Mouse (Mus musculus) forebrain, embryonic 10.5 days (tissue): Measurements from ENCODE around the gene Sv2c. TPM values are rescaled to one million over a fixed set of nuclear protein-coding genes. Genes with fewer than 3 reads are reported as not detected.

ENCODE experiments used
- DNase-seq: peaks from one replicate; pipeline ENCODE4 v3.0.0-alpha.2; 2017; ENCODE audit warnings: low spot score; ENCODE audit errors: extremely low spot score
- H3K27ac ChIP-seq: fragments of 300-500 bp; sonication (generic); 2 replicates; pipeline ENCODE4 v1.5.1; 2016; ENCODE audit warnings: mild to moderate bottlenecking
- H3K27me3 ChIP-seq: fragments of 300-500 bp; sonication (generic); 2 replicates; pipeline ENCODE4 v1.6.1; 2016; ENCODE audit warnings: mild to moderate bottlenecking; ENCODE audit not compliant: poor library complexity, severe bottlenecking
- H3K36me3 ChIP-seq: fragments of 300-500 bp; sonication (generic); replicated peaks from 2 replicates; pipeline ENCODE4 v1.6.1; 2016; ENCODE audit warnings: mild to moderate bottlenecking, moderate library complexity
- H3K4me1 ChIP-seq: fragments of 300-500 bp; sonication (generic); 2 replicates; pipeline ENCODE4 v1.6.1; 2016
- H3K4me3 ChIP-seq: fragments of 300-500 bp; sonication (generic); 2 replicates; pipeline ENCODE4 v1.5.1; 2016; ENCODE audit warnings: mild to moderate bottlenecking, moderate library complexity
- H3K9me3 ChIP-seq: fragments of 300-500 bp; sonication (generic); 2 replicates; pipeline ENCODE4 v1.6.1; 2016; ENCODE audit warnings: mild to moderate bottlenecking, moderate library complexity
- WGBS: fragments of 180-500 bp; shearing (Covaris S2); methylation state at CpG from one replicate; pipeline ENCODE4 v1.1.7; 2016; 5-methylcytosine and 5-hydroxymethylcytosine counted together
- polyA plus RNA-seq: library from polyadenylated mRNA; unstranded; fragments of >200 nt; fragmentation: Nextera tagmentation; extraction: Ambion mirVana; gene quantifications from 2 replicates; pipeline ENCODE4 v1.2.1, GENCODE M21; 2016

Gene Sv2c
- polyA plus RNA-seq, 1 experiment from 2014 or later = 0.31 TPM

- Histone ChIP-seq H3K4me3 (peak overlapping the region; percentile 53), H3K27ac (peak overlapping the region; percentile 83), H3K36me3 (no peaks in the 10 kb centered on the region), H3K27me3 (peaks cover 24% of the 10 kb centered on the region), H3K9me3 (no peaks in the 10 kb centered on the region), H3K4me1 (peaks cover 51% of the 10 kb centered on the region)
- no peak for DNase-seq
- WGBS = 6% methylated on average over 10 of the region's 10 CpGs
These were observed 171.7 kb downstream of the Sv2c start for GRCm38 (mm10) chr13:95960477-95961185.

GRCm38 (mm10) chr13:95959651-95960476 is 172.5 kb downstream of the Sv2c start:
- no peaks in the 10 kb centered on the region for H3K36me3 ChIP-seq
- H3K4me3 ChIP-seq = peak overlapping the region; percentile 53
- DNase-seq = peak; percentile 53
- H3K27me3 ChIP-seq = peaks cover 24% of the 10 kb centered on the region
- peak overlapping the region; percentile 83 for H3K27ac ChIP-seq
- no peaks in the 10 kb centered on the region for H3K9me3 ChIP-seq
- 2% methylated on average over 14 of the region's 14 CpGs for WGBS
- peaks cover 43% of the 10 kb centered on the region for H3K4me1 ChIP-seq

GRCm38 (mm10) chr13:95957134-95957533 is 175.2 kb downstream of the Sv2c start:
- no peaks in the 10 kb centered on the region for H3K36me3 ChIP-seq
- H3K4me1 ChIP-seq = peaks cover 39% of the 10 kb centered on the region
- no peaks in the 10 kb centered on the region for H3K9me3 ChIP-seq
- H3K27me3 ChIP-seq = peaks cover 7% of the 10 kb centered on the region
- 92% methylated on average over 10 of the region's 10 CpGs for WGBS
- H3K4me3 ChIP-seq = no peak overlapping the region
- no peak for DNase-seq
- no peak overlapping the region for H3K27ac ChIP-seq

DNA sequence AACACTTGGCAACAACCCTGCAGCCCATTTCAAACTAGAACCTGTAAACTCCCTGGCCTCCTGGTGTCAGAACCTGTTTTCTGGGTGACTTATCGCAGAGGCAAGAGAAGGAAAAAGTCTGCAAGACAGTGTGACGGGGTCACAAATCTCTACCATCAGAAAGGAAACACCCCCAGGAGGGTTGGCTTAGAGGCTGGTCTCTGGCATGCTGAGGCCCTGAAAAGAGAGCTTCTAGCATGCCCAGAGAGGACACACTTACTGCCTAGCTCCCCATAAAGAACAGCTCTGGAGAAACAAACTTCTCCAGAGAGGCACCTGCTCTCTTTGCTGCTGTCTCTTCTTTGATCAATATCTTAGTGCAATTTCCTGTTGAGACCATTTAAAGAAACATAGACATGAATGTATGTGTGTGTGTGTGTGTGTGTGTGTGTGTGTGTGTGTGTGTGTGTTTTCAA is 176.0 kb downstream of the Sv2c start:
- Histone ChIP-seq H3K4me1 (peaks cover 31% of the 10 kb centered on the region), H3K27ac (no peak overlapping the region), H3K36me3 (no peaks in the 10 kb centered on the region), H3K4me3 (no peak overlapping the region), H3K9me3 (no peaks in the 10 kb centered on the region), H3K27me3 (no peaks in the 10 kb centered on the region; the same call in 1 of the 2 replicates)
- no peak for DNase-seq
- 76% methylated on average over 2 of the region's 2 CpGs for WGBS

DNA sequence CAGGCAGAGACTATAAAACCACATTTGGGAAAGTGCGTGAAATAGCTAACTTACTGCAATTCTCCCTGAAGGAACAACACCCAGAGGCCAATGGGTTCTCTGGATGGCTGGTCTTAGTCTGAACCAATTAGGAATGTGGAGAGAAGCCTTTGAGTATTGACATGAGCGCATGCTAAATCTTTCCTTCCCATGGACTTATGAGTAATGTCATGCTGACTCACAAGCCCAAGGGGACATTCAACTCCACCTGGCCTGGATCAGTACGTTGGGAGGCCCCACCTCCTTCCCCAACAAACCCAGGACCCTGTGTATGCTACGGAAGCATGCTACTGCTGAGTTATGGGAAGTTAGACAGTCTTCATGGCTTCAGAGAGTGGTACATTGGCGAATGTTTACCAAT is 177.2 kb downstream of the Sv2c start:
- peaks cover 23% of the 10 kb centered on the region for H3K4me1 ChIP-seq
- H3K27me3 ChIP-seq = no peaks in the 10 kb centered on the region; the same call in 1 of the 2 replicates
- no peaks in the 10 kb centered on the region for H3K9me3 ChIP-seq
- 87% methylated on average over 5 of the region's 5 CpGs for WGBS
- DNase-seq = no peak
- no peak overlapping the region for H3K4me3 ChIP-seq
- H3K27ac ChIP-seq = no peak overlapping the region
- no peaks in the 10 kb centered on the region for H3K36me3 ChIP-seq

DNA sequence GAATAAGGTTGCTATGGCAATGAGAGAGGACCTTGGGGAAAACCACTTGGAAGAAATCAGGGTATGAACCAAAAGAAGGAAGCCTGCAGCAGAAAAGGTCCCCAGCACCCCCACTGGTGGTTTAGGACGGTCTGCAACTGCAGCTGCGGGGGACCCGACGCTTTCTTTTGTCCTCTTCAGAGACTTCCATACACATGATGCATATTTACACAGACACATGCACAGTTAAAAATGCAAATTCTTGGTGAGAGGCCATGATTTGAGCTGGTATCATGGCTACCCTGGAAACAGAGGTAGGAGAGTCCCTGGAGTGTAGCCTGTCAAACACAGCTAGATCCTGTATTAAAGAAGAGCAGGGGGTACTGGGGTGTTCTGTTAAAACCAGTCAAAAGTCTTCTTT is 178.7 kb downstream of the Sv2c start:
- H3K9me3 ChIP-seq = no peaks in the 10 kb centered on the region
- no peaks in the 10 kb centered on the region; the same call in 1 of the 2 replicates for H3K27me3 ChIP-seq
- no peak for DNase-seq
- H3K36me3 ChIP-seq = no peaks in the 10 kb centered on the region
- H3K27ac ChIP-seq = no peak overlapping the region
- whole genome bisulfite sequencing = 71% methylated on average over 4 of the region's 4 CpGs
- peaks cover 11% of the 10 kb centered on the region; the same call in 1 of the 2 replicates for H3K4me1 ChIP-seq
- no peak overlapping the region for H3K4me3 ChIP-seq

DNA sequence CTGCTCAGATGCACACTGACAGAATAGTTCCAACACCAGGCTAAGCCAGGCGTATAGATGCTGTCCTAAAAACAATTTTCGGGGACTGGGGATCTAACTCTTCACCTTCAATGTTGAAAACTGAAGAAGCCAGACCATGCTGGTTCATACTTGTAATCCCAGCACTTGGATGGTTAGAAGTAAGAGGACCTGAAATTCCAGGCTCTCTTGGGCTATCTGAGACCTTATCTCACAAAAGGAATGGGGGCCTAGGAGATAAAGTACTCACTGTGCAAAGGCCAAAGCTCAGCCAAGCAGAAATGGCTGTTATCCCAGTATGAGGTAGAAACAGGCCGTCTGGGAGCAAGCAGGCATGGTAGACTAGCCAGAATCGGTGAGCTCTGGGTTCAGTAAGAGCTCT is 180.1 kb downstream of the Sv2c start:
- no peak overlapping the region for H3K27ac ChIP-seq
- peaks cover 11% of the 10 kb centered on the region; the same call in 1 of the 2 replicates for H3K4me1 ChIP-seq
- H3K36me3 ChIP-seq = no peaks in the 10 kb centered on the region
- DNase-seq = no peak
- H3K27me3 ChIP-seq = no peaks in the 10 kb centered on the region
- no peaks in the 10 kb centered on the region for H3K9me3 ChIP-seq
- WGBS = 79% methylated on average over 4 of the region's 4 CpGs
- H3K4me3 ChIP-seq = no peak overlapping the region

- H3K4me1 ChIP-seq = peaks cover 11% of the 10 kb centered on the region; the same call in 1 of the 2 replicates
- no peaks in the 10 kb centered on the region for H3K36me3 ChIP-seq
- no peak overlapping the region for H3K4me3 ChIP-seq
- no peak for DNase-seq
- H3K27me3 ChIP-seq = no peaks in the 10 kb centered on the region
- no peaks in the 10 kb centered on the region for H3K9me3 ChIP-seq
- WGBS = 69% methylated on average over 7 of the region's 7 CpGs
- H3K27ac ChIP-seq = no peak overlapping the region
These were observed 181.1 kb downstream of the Sv2c start for GRCm38 (mm10) chr13:95951098-95951894.

- 87% methylated on average over 11 of the region's 11 CpGs for WGBS
- peaks cover 11% of the 10 kb centered on the region; the same call in 1 of the 2 replicates for H3K4me1 ChIP-seq
- H3K27me3 ChIP-seq = no peaks in the 10 kb centered on the region
- H3K36me3 ChIP-seq = no peaks in the 10 kb centered on the region
- DNase-seq = no peak
- no peaks in the 10 kb centered on the region for H3K9me3 ChIP-seq
- H3K4me3 ChIP-seq = no peak overlapping the region
- H3K27ac ChIP-seq = no peak overlapping the region
These were observed 181.8 kb downstream of the Sv2c start for GRCm38 (mm10) chr13:95950434-95951091.

- Histone ChIP-seq H3K36me3 (no peaks in the 10 kb centered on the region), H3K27ac (no peak overlapping the region), H3K9me3 (no peaks in the 10 kb centered on the region), H3K4me3 (no peak overlapping the region), H3K4me1 (peaks cover 11% of the 10 kb centered on the region; the same call in 1 of the 2 replicates), H3K27me3 (no peaks in the 10 kb centered on the region)
- WGBS = 80% methylated on average over 4 of the region's 4 CpGs
- no peak for DNase-seq
These were observed 183.0 kb downstream of the Sv2c start for GRCm38 (mm10) chr13:95949356-95949755.

GRCm38 (mm10) chr13:95948821-95949220 is 183.6 kb downstream of the Sv2c start:
- peaks cover 9% of the 10 kb centered on the region for H3K4me1 ChIP-seq
- H3K9me3 ChIP-seq = no peaks in the 10 kb centered on the region
- H3K27me3 ChIP-seq = no peaks in the 10 kb centered on the region
- no peaks in the 10 kb centered on the region for H3K36me3 ChIP-seq
- no peak overlapping the region for H3K27ac ChIP-seq
- H3K4me3 ChIP-seq = no peak overlapping the region
- 89% methylated on average over 4 of the region's 4 CpGs for WGBS
- DNase-seq = no peak

- no peaks in the 10 kb centered on the region for H3K9me3 ChIP-seq
- no peak overlapping the region for H3K27ac ChIP-seq
- H3K4me3 ChIP-seq = no peak overlapping the region
- DNase-seq = no peak
- no peaks in the 10 kb centered on the region for H3K27me3 ChIP-seq
- H3K4me1 ChIP-seq = peaks cover 10% of the 10 kb centered on the region
- WGBS = 89% methylated on average over 4 of the region's 4 CpGs
- H3K36me3 ChIP-seq = no peaks in the 10 kb centered on the region
These were observed 184.0 kb downstream of the Sv2c start for GRCm38 (mm10) chr13:95948394-95948793.
